Mouse (Mus musculus): ENCODE measurements at regions not wholly inside any gene's neighbourhood (a gene's known extent, or its start where the extent isn't known, plus 50 kb on each side); places are given as distances from the start of the nearest gene placed in this dataset.

DNA sequence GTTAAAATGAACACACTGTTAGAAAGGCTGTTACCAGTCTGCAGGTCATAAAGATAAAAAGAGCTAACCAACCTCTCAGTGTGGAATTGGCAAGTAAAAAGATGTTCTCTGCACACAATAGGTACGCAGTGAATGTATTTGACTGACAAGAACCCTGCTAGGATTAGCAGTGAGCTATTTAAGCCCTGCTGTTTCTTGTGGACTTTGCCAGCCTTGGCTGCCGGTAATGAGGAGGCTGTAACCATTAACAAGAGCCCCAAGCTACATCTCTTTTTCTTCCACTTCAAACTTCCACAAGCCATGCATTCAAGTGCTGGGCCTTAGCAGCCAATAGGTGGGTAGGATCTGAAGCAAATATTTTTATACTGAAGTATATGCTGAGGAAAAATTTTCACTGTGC lies 717.5 kb downstream of the Cypt12 start:
- Histone ChIP-seq H3K27ac (ENCODE audit: low read depth) (no peak overlapping the region), H3K4me1 (replicated peaks; ENCODE audit: control insufficient read depth, insufficient read depth, low read length) (no peaks in the 10 kb centered on the region), H3K4me3 (ENCODE audit: low read depth, low read length) (no peak overlapping the region), H3K36me3 (ENCODE audit: control insufficient read depth, insufficient read depth, low read length) (no peaks in the 10 kb centered on the region), H3K9me3 (ENCODE audit: control insufficient read depth, low read length) (no peaks in the 10 kb centered on the region), H3K9ac (ENCODE audit: low read length) (no peak overlapping the region), H3K27me3 (replicated peaks; ENCODE audit: control insufficient read depth, insufficient read depth, low read length) (no peaks in the 10 kb centered on the region), H3K4me2 (ENCODE audit: low read length) (no peak overlapping the region)
- 54% methylated on average over 2 of the region's 2 CpGs for WGBS
- DNase-seq (ENCODE audit: low spot score) = no peak
- no peak for ATAC-seq (replicated peaks; ENCODE audit: low FRiP score, low TSS enrichment, low read depth)

DNA sequence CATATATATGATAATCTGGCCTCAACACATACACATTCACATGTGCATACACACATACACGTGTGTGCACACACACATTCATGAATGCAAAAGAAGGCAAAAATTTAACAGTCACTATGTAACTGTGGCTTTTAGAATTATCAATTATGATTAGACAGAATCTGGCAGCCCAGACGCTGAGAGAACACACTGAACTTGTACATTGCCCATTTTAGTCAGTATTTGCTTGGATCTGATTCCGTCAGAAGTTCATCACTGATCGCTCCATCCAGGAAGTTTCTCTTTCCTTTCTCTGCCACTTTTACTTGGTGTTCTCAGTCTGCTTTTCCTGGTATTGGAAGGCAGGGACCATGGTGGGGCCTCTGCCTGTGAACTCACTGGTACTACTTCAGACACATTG lies 719.5 kb downstream of the Cypt12 start:
- ATAC-seq (replicated peaks; ENCODE audit: low FRiP score, low TSS enrichment, low read depth) = no peak
- H3K4me1 ChIP-seq (replicated peaks; ENCODE audit: control insufficient read depth, insufficient read depth, low read length) = no peaks in the 10 kb centered on the region
- H3K9me3 ChIP-seq (ENCODE audit: control insufficient read depth, low read length) = no peaks in the 10 kb centered on the region
- H3K4me3 ChIP-seq (ENCODE audit: low read depth, low read length) = no peak overlapping the region
- H3K36me3 ChIP-seq (ENCODE audit: control insufficient read depth, insufficient read depth, low read length) = no peaks in the 10 kb centered on the region
- no peak for DNase-seq (ENCODE audit: low spot score)
- no peaks in the 10 kb centered on the region for H3K27me3 ChIP-seq (replicated peaks; ENCODE audit: control insufficient read depth, insufficient read depth, low read length)
- H3K4me2 ChIP-seq (ENCODE audit: low read length) = no peak overlapping the region
- H3K27ac ChIP-seq (ENCODE audit: low read depth) = no peak overlapping the region
- no peak overlapping the region for H3K9ac ChIP-seq (ENCODE audit: low read length)
- WGBS = 92% methylated on average over 4 of the region's 4 CpGs

DNA sequence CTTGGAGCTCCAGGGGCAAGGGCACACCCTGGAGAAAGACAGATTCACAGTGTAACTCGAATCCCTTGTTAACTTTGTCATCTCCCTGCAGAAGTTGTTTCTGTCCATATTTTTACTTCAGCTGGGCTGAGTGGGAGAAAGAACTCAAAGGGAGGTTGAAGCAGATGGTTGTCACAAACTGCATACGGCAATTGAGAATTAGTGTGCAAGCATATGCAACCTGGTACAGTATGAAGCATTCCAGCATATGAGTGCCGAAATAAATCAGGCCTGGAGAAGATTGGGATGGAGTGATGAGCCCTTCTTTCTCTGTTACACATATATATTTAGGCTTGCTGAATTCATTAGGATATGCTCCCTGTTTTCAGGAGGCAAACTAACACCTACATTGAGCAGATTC lies 720.7 kb downstream of the Cypt12 start:
- H3K9me3 ChIP-seq (ENCODE audit: control insufficient read depth, low read length) = no peaks in the 10 kb centered on the region
- H3K36me3 ChIP-seq (ENCODE audit: control insufficient read depth, insufficient read depth, low read length) = no peaks in the 10 kb centered on the region
- H3K27ac ChIP-seq (ENCODE audit: low read depth) = no peak overlapping the region
- H3K9ac ChIP-seq (ENCODE audit: low read length) = no peak overlapping the region
- H3K4me2 ChIP-seq (ENCODE audit: low read length) = no peak overlapping the region
- no peaks in the 10 kb centered on the region for H3K27me3 ChIP-seq (replicated peaks; ENCODE audit: control insufficient read depth, insufficient read depth, low read length)
- DNase-seq (ENCODE audit: low spot score) (no peak), ATAC-seq (replicated peaks; ENCODE audit: low FRiP score, low TSS enrichment, low read depth) (no peak)
- no peaks in the 10 kb centered on the region for H3K4me1 ChIP-seq (replicated peaks; ENCODE audit: control insufficient read depth, insufficient read depth, low read length)
- 72% methylated on average over 3 of the region's 3 CpGs for WGBS
- no peak overlapping the region for H3K4me3 ChIP-seq (ENCODE audit: low read depth, low read length)

DNA sequence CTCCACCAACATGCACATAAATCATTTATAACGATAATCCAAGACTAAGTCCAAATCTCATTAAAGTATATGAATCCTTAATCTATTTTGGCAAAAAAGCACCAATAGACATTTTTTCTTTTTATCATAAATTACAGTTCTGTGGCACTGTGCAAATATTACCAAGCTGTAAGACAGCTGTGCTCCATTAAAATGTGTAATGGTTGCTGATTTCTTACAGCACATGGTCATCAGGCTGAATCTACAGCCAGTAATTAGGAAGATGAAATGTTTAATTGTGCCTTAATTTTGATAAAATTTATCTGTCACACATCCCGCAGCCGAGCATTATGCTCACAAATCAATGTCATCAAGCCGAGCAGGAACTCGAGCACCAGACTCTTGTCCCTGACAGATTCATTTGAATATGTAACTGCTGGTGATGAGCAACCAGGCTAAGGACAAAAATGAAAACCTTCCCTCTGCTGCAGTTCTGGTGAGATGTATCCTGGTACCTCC lies 722.0 kb downstream of the Cypt12 start:
- Histone ChIP-seq H3K9me3 (ENCODE audit: control insufficient read depth, low read length) (no peaks in the 10 kb centered on the region), H3K27me3 (replicated peaks; ENCODE audit: control insufficient read depth, insufficient read depth, low read length) (no peaks in the 10 kb centered on the region), H3K36me3 (ENCODE audit: control insufficient read depth, insufficient read depth, low read length) (no peaks in the 10 kb centered on the region), H3K4me3 (ENCODE audit: low read depth, low read length) (no peak overlapping the region), H3K4me2 (ENCODE audit: low read length) (no peak overlapping the region), H3K9ac (ENCODE audit: low read length) (no peak overlapping the region), H3K27ac (ENCODE audit: low read depth) (no peak overlapping the region), H3K4me1 (replicated peaks; ENCODE audit: control insufficient read depth, insufficient read depth, low read length) (no peaks in the 10 kb centered on the region)
- no peak for ATAC-seq (replicated peaks; ENCODE audit: low FRiP score, low TSS enrichment, low read depth)
- WGBS = 75% methylated on average over 5 of the region's 5 CpGs
- DNase-seq (ENCODE audit: low spot score) = no peak

DNA sequence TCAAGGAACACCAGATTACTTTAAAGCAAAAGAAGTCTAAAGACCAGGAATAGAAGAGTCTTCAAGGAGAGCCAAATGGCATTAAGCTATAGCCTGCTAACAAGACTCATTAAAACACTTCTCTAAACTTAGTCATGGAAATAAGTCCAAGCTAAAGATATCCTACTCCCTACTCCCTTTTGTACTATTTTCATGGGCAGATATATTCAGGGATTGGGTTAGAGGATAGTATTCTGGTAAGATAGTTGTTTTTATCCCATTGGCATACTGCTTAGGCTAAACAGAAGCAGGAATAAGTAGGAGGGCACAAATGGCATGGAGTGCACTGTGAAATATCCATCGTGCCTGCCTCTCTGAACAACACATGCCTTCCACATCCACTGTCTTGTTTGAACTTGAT lies 723.5 kb downstream of the Cypt12 start:
- WGBS = 93% methylated on average over 1 of the region's 1 CpGs
- no peaks in the 10 kb centered on the region for H3K9me3 ChIP-seq (ENCODE audit: control insufficient read depth, low read length)
- DNase-seq (ENCODE audit: low spot score) (no peak), ATAC-seq (replicated peaks; ENCODE audit: low FRiP score, low TSS enrichment, low read depth) (no peak)
- H3K36me3 ChIP-seq (ENCODE audit: control insufficient read depth, insufficient read depth, low read length) = no peaks in the 10 kb centered on the region
- H3K27me3 ChIP-seq (replicated peaks; ENCODE audit: control insufficient read depth, insufficient read depth, low read length) = no peaks in the 10 kb centered on the region
- H3K4me1 ChIP-seq (replicated peaks; ENCODE audit: control insufficient read depth, insufficient read depth, low read length) = no peaks in the 10 kb centered on the region
- H3K4me2 ChIP-seq (ENCODE audit: low read length) = no peak overlapping the region
- H3K27ac ChIP-seq (ENCODE audit: low read depth) = no peak overlapping the region
- no peak overlapping the region for H3K9ac ChIP-seq (ENCODE audit: low read length)
- no peak overlapping the region for H3K4me3 ChIP-seq (ENCODE audit: low read depth, low read length)

DNA sequence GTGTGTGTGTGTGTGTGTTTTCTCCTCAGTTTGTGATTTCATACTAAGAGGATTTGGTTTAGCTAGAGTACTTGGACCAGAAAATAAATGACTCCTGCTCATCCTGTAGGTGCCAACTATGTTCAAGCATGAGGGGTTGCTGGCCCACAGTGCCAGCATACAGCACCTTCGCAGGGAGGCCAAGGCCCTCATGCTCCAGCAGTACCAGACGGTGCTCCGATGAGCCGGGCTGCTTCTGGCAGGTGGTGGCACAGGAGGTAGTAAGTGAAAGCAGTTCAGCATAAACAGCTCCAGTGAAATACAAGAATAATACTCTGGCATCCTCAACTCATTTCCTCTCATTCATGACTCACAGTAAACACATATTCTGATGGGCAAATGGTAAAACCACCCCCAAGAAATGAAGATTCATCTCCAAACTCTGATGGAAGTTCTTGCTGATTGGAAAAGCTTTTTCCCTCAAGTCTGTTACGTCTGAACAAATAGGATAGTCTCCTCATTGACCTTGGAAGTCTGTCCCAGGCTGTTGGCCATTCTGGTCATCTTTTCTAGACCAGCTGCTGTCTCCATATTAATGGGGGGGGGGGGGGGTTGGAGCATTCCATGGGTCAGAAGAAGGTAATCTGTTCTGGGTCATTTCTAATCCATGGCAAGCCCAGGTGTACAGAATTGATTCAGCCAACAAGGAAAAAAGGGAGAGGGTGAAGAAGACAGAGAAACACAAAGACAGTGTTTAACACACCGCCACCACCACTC lies 735.3 kb downstream of the Cypt12 start:
- ATAC-seq (replicated peaks; ENCODE audit: low FRiP score, low TSS enrichment, low read depth) (no peak), DNase-seq (ENCODE audit: low spot score) (no peak)
- no peak overlapping the region for H3K4me3 ChIP-seq (ENCODE audit: low read depth, low read length)
- no peak overlapping the region for H3K9ac ChIP-seq (ENCODE audit: low read length)
- no peak overlapping the region for H3K27ac ChIP-seq (ENCODE audit: low read depth)
- H3K27me3 ChIP-seq (replicated peaks; ENCODE audit: control insufficient read depth, insufficient read depth, low read length) = no peaks in the 10 kb centered on the region
- no peak overlapping the region for H3K4me2 ChIP-seq (ENCODE audit: low read length)
- H3K9me3 ChIP-seq (ENCODE audit: control insufficient read depth, low read length) = no peaks in the 10 kb centered on the region
- no peaks in the 10 kb centered on the region for H3K4me1 ChIP-seq (replicated peaks; ENCODE audit: control insufficient read depth, insufficient read depth, low read length)
- 85% methylated on average over 6 of the region's 6 CpGs for WGBS
- no peaks in the 10 kb centered on the region for H3K36me3 ChIP-seq (ENCODE audit: control insufficient read depth, insufficient read depth, low read length)

DNA sequence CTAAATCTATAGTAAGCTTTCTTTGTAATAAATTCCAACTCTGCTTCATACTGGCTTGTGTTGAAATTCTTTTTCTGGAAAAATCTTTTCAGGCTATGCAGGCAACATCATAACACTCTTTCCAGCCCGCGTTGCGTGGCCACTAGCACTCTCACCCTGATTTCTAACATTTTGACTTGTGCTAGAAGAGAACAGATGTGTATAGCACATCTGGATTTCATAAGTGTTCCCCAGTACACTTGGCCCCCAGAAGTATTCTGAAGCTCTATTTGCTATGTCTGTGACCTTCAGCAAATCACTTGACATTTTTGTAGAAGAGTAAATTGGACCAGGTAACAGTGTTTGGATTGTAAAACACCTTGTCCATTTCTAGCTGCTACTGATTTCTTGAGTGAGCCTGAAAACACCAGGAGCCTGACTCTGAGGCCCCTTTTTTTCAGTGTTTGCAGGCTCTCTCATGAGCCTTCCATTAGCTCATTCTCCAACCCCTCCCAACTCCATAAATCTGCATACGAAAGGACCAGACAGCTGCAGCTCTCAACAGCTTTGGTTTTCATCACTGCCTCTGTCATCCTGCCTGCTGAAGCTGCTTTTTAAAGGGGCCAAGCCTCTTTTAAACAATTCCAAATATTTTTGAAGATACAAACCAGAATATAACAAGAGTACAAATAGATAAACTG lies 747.0 kb downstream of the Cypt12 start:
- peak overlapping the region; percentile 33; the same call in 1 of the 2 replicates for H3K27ac ChIP-seq (ENCODE audit: low read depth)
- DNase-seq (ENCODE audit: low spot score) = no peak

DNA sequence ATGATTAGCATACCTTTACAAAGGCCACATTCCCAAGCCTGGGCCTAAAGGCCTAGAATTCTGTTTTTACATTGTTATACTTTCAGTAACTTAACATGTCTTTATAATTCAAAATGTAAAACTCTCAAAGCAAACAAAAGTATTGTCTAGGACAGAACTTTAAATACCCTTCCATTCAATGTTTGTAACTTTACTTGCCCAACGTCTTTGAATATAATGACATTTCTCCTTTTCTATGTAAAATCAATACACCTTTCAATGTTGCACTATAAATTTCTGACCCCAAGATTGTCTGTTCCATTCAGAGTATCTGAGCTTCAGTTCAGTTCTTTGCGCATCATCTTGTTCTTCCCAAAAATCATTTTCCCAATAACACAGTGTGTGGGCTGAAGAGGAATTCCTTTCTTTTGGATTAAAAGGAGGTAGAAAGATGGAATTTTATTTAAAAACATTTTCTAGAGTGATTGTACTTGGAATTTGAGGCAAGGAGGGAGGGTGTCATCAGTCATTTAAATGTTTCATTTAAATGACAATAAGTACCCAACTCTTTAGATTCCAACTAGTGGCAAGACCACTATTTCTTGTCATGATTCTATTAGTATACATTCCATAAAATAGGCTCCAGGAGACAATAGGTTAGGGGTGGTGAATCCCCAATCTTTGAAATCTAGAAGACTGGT lies 748.9 kb downstream of the Cypt12 start:
- DNase-seq (ENCODE audit: low spot score) = no peak
- H3K9ac ChIP-seq (ENCODE audit: low read length) = no peak overlapping the region
- no peak overlapping the region for H3K4me3 ChIP-seq (ENCODE audit: low read depth, low read length)
- H3K27ac ChIP-seq (ENCODE audit: low read depth) = no peak overlapping the region
- H3K4me1 ChIP-seq (replicated peaks; ENCODE audit: control insufficient read depth, insufficient read depth, low read length) = no peaks in the 10 kb centered on the region; the same call in 1 of the 2 replicates
- no peaks in the 10 kb centered on the region for H3K27me3 ChIP-seq (replicated peaks; ENCODE audit: control insufficient read depth, insufficient read depth, low read length)
- H3K9me3 ChIP-seq (ENCODE audit: control insufficient read depth, low read length) = no peaks in the 10 kb centered on the region
- H3K4me2 ChIP-seq (ENCODE audit: low read length) = no peak overlapping the region
- no peak for ATAC-seq (replicated peaks; ENCODE audit: low FRiP score, low TSS enrichment, low read depth)
- H3K36me3 ChIP-seq (ENCODE audit: control insufficient read depth, insufficient read depth, low read length) = no peaks in the 10 kb centered on the region
- WGBS = 86% methylated on average over 2 of the region's 2 CpGs

More for the DNA sequence above, 747.0 kb downstream of the Cypt12 start:
- H3K36me3 ChIP-seq (ENCODE audit: control insufficient read depth, insufficient read depth, low read length) = no peaks in the 10 kb centered on the region
- no peaks in the 10 kb centered on the region; the same call in 1 of the 2 replicates for H3K4me1 ChIP-seq (replicated peaks; ENCODE audit: control insufficient read depth, insufficient read depth, low read length)
- no peak overlapping the region for H3K4me3 ChIP-seq (ENCODE audit: low read depth, low read length)
- H3K27me3 ChIP-seq (replicated peaks; ENCODE audit: control insufficient read depth, insufficient read depth, low read length) = no peaks in the 10 kb centered on the region
- no peaks in the 10 kb centered on the region for H3K9me3 ChIP-seq (ENCODE audit: control insufficient read depth, low read length)
- H3K4me2 ChIP-seq (ENCODE audit: low read length) = no peak overlapping the region
- H3K9ac ChIP-seq (ENCODE audit: low read length) = no peak overlapping the region
- 0 out of 2 replicates have a peak, but pooled peaks have one; percentile 53 for ATAC-seq (replicated peaks; ENCODE audit: low FRiP score, low TSS enrichment, low read depth)
- WGBS = 42% methylated on average over 4 of the region's 4 CpGs
